In genomic region chr7:27859301-27860251, GRCm38 (mm10) we compare ENCODE assay signal across 8 mouse cellular contexts. TPM values are rescaled to one million over a fixed set of nuclear protein-coding genes. Genes with fewer than 3 reads are reported as not detected.
A peak's percentile ranks its signal among the peaks of the same experiment; 100 is the strongest.
DNase-seq lines count a peak whose midpoint lies in the region; ATAC-seq and TF ChIP-seq lines count a peak whose summit lies in the region.

No protein-coding gene starts in this region.

- H3K9ac ChIP-seq in heart, adult 2 months (ENCODE audit: low read depth, low read length): peak overlapping the region; percentile 68
- H3K9ac ChIP-seq in limb, embryonic 13.5 days: peak overlapping the region; percentile 78

- H3K79me2 ChIP-seq in heart, adult 2 months (replicated peaks; ENCODE audit: control insufficient read depth, insufficient read depth, low read length): no peaks in the 10 kb centered on the region
- no peaks in the 10 kb centered on the region for H3K79me2 ChIP-seq in myocyte (ENCODE audit: control insufficient read depth, insufficient read depth)

- CTCF ChIA-PET in Patski (lab: Charles Lee): interaction anchor here (1.1 to 2.5 kb wide), 4 partner anchors 12 to 41 kb away, joined by 3 to 8 read pairs (median 4); no protein-coding TSS in a partner anchor

- no peak for TF ChIP-seq POLR2A in kidney, adult 2 months (IDR thresholded peaks at IDR 0.05; ENCODE audit: low read depth, low read length)
- TF ChIP-seq POLR2A in heart, adult 2 months (IDR thresholded peaks at IDR 0.05; ENCODE audit: insufficient read depth, low read depth, low read length): no peak
- no peak for TF ChIP-seq POLR2A in myocyte (IDR thresholded peaks at IDR 0.05; ENCODE audit: insufficient read length, low read depth)

- WGBS in kidney, adult 2 months: 21% methylated on average over 10 of the region's 10 CpGs
- WGBS in heart, adult 2 months: 14% methylated on average over 10 of the region's 10 CpGs
- 28% methylated on average over 10 of the region's 10 CpGs for WGBS in limb, embryonic 13.5 days

- intact Hi-C loops in heart, adult 2 months (cut with DNase I): loop anchor here (2.0 to 5.0 kb wide), 3 partner anchors 21 to 68 kb away; partner anchors contain the start of genes Zfp59 and Zfp974

- no peak for DNase-seq in kidney, adult 2 months
- DNase-seq in kidney, adult 11 months: no peak
- DNase-seq in Patski (ENCODE audit: low read depth, low spot score): no peak
- DNase-seq in heart, adult 2 months: no peak
- no peak for DNase-seq in ovary, postnatal 14 days (ENCODE audit: low spot score)
- no peak for DNase-seq in cerebellum, adult 8-10 months

- no peak for TF ChIP-seq EP300 in heart, adult 2 months (IDR thresholded peaks at IDR 0.05; ENCODE audit: insufficient read depth, low read depth, low read length)

- H3K36me3 ChIP-seq in kidney, adult 2 months (ENCODE audit: control insufficient read depth, insufficient read depth, low read length): peaks cover 2% of the 10 kb centered on the region
- peaks cover 2% of the 10 kb centered on the region for H3K36me3 ChIP-seq in heart, adult 2 months (ENCODE audit: control insufficient read depth, insufficient read depth, low read length)
- peaks cover 27% of the 10 kb centered on the region for H3K36me3 ChIP-seq in limb, embryonic 13.5 days
- no peaks in the 10 kb centered on the region for H3K36me3 ChIP-seq in myocyte (ENCODE audit: control insufficient read depth, insufficient read depth)

- no peaks in the 10 kb centered on the region; the same call in 1 of the 2 replicates for H3K4me1 ChIP-seq in kidney, adult 2 months (ENCODE audit: control insufficient read depth, insufficient read depth, low read length)
- H3K4me1 ChIP-seq in heart, adult 2 months (ENCODE audit: control insufficient read depth, insufficient read depth, low read length): peaks cover 5% of the 10 kb centered on the region; the same call in 1 of the 2 replicates
- H3K4me1 ChIP-seq in limb, embryonic 13.5 days: peaks cover 12% of the 10 kb centered on the region

- H3K27ac ChIP-seq in kidney, adult 2 months (ENCODE audit: insufficient read depth, low read depth, low read length): peak overlapping the region; percentile 64
- H3K27ac ChIP-seq in heart, adult 2 months: peak overlapping the region; percentile 94
- H3K27ac ChIP-seq in limb, embryonic 13.5 days: peak overlapping the region; percentile 67

- POLR2A ChIA-PET in Patski (lab: Charles Lee): no interaction called here

- H3K4me2 ChIP-seq in limb, embryonic 13.5 days (replicated peaks): peak overlapping the region; percentile 81
- peak overlapping the region; percentile 97 for H3K4me2 ChIP-seq in myocyte (ENCODE audit: low read depth)

- H3K9me3 ChIP-seq in limb, embryonic 13.5 days: no peaks in the 10 kb centered on the region

- ATAC-seq in Patski: peak; percentile 24
- no peak for ATAC-seq in limb, embryonic 13.5 days (ENCODE audit: low FRiP score, low read depth)

- in situ Hi-C loops in Patski (cut with MboI; ENCODE audit: low pct_unique_long_range_greater_than_20kb): loop anchor here (5.0 kb wide), 1 partner anchor 118 kb away; the partner anchor contains the start of gene Zfp780b

- no peaks in the 10 kb centered on the region for H3K27me3 ChIP-seq in kidney, adult 2 months (replicated peaks; ENCODE audit: control insufficient read depth, insufficient read depth, low read length)
- H3K27me3 ChIP-seq in Patski: no peaks in the 10 kb centered on the region
- no peaks in the 10 kb centered on the region for H3K27me3 ChIP-seq in heart, adult 2 months (ENCODE audit: control insufficient read depth, insufficient read depth, low read length)
- no peaks in the 10 kb centered on the region for H3K27me3 ChIP-seq in limb, embryonic 13.5 days
- H3K27me3 ChIP-seq in myocyte (ENCODE audit: control insufficient read depth, insufficient read depth, insufficient read length): no peaks in the 10 kb centered on the region

- peak overlapping the region; percentile 87 for H3K4me3 ChIP-seq in kidney, adult 2 months (ENCODE audit: insufficient read depth, low read depth, low read length)
- H3K4me3 ChIP-seq in heart, adult 2 months: peak overlapping the region; percentile 75
- H3K4me3 ChIP-seq in limb, embryonic 13.5 days: peak overlapping the region; percentile 60
- H3K4me3 ChIP-seq in myocyte: peak overlapping the region; percentile 66

- peak overlapping the region; percentile 61 for H3ac ChIP-seq in myocyte (ENCODE audit: control insufficient read depth, insufficient read length)

- no peak for TF ChIP-seq CTCF in kidney, adult 2 months (conservative IDR thresholded peaks at IDR 0.05; ENCODE audit: insufficient read depth, insufficient read length, low read depth, low read length)
- TF ChIP-seq CTCF in Patski (IDR thresholded peaks at IDR 0.05): no peak
- TF ChIP-seq CTCF in heart, adult 2 months (IDR thresholded peaks at IDR 0.05): no peak

TF ChIP-seq in myocyte, 11 proteins besides CTCF, POLR2A, EP300 and RAD21:
- no peak for TF ChIP-seq E2F4 (IDR thresholded peaks at IDR 0.05; ENCODE audit: insufficient read depth)
- TF ChIP-seq MAX (IDR thresholded peaks at IDR 0.05; ENCODE audit: low read depth): no peak
- no peak for TF ChIP-seq TCF3 (IDR thresholded peaks at IDR 0.05; ENCODE audit: insufficient read length, low read depth)

RNA-seq across cellular contexts. Expression of gene Zfp607a, which starts 2.2 kb away (rescaled TPM):
- 0.45 and 0.81 TPM in 2 replicates for polyA plus RNA-seq in kidney, adult 2 months (2012; rRNA removed)
- 2.7 TPM for polyA plus RNA-seq in Patski (2021)
- 1 to 10 TPM; 2.5 to 3.4 TPM for total RNA-seq in heart, adult 2 months (2021)
- 0.47 and 1.8 TPM in 2 replicates for polyA plus RNA-seq in heart, adult 2 months (2012; rRNA removed)
- polyA plus RNA-seq in limb, embryonic 13.5 days (2015; fragmentation: Nextera tagmentation; extraction: Ambion mirVana): 3.4 and 3.6 TPM in 2 replicates
- polyA plus RNA-seq in myocyte (2012; fragmentation: generic; extraction: Trizol): 0.65 TPM

RNA-seq across cellular contexts. Expression of gene Zfp59, which starts 21.2 kb away (rescaled TPM):
- 0.67 and 0.86 TPM in 2 replicates for polyA plus RNA-seq in kidney, adult 2 months (2012; rRNA removed)
- polyA plus RNA-seq in Patski (2021): 5.4 TPM
- total RNA-seq in heart, adult 2 months (2021): 1 to 10 TPM; 2.8 to 3.1 TPM
- polyA plus RNA-seq in heart, adult 2 months (2012; rRNA removed): 0.62 and 1.5 TPM in 2 replicates
- 9.1 and 10.2 TPM in 2 replicates for polyA plus RNA-seq in limb, embryonic 13.5 days (2015; fragmentation: Nextera tagmentation; extraction: Ambion mirVana)
- 1.2 TPM for polyA plus RNA-seq in myocyte (2012; fragmentation: generic; extraction: Trizol)

RNA-seq across cellular contexts. Expression of gene Zfp626, which starts 52.6 kb away (rescaled TPM):
- polyA plus RNA-seq in kidney, adult 2 months (2012; rRNA removed): 0.62 and 0.88 TPM in 2 replicates
- polyA plus RNA-seq in Patski (2021) (4.2 TPM), myocyte (2012; fragmentation: generic; extraction: Trizol) (0.80 TPM)
- 1 to 10 TPM; 5.1 to 5.2 TPM for total RNA-seq in heart, adult 2 months (2021)
- 0.68 and 1.4 TPM in 2 replicates for polyA plus RNA-seq in heart, adult 2 months (2012; rRNA removed)
- 2.7 TPM in 2 replicates for polyA plus RNA-seq in limb, embryonic 13.5 days (2015; fragmentation: Nextera tagmentation; extraction: Ambion mirVana)
